8 mouse cellular contexts compared by ENCODE assay signal in the genomic region with DNA sequence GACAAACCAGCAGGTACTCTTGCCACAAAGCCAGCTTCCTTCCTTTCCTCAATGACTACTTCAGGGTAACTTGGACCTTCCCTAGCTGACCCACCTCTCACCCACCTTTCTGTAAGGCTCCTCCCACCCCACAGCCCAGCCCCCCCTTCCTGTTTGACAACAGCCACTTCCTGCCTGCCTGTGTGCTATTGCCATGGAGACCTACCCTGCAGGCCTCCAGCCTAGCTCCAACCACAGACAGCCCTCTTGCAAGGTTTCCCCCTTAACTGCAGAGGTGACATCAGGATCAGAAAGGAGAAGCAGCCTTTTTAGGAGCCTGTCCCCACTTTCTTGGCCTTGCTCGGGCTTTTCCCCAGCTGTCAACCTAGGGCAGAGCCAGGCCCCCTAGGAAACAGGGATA. TPM values are rescaled to one million over a fixed set of nuclear protein-coding genes. Genes with fewer than 3 reads are reported as not detected.
A peak's percentile ranks its signal among the peaks of the same experiment; 100 is the strongest.
DNase-seq lines count a peak whose midpoint lies in the region; ATAC-seq lines count a peak whose summit lies in the region.

No protein-coding gene starts in this region.

- 63% methylated on average over 1 of the region's 1 CpGs for WGBS in embryonic facial prominence, embryonic 14.5 days
- WGBS in midbrain, embryonic 13.5 days, result 91% methylated on average over 1 of the region's 1 CpGs

- 0 out of 2 replicates have a peak, but pooled peaks have one; percentile 50 for ATAC-seq in embryonic facial prominence, embryonic 14.5 days (ENCODE audit: low read depth)
- no peak for ATAC-seq in midbrain, embryonic 13.5 days

- H3K4me2 ChIP-seq in embryonic facial prominence, embryonic 14.5 days (ENCODE audit: low read depth, low read length), result no peak overlapping the region
- H3K4me2 ChIP-seq in midbrain, embryonic 13.5 days (replicated peaks), result no peak overlapping the region

- H3K36me3 ChIP-seq in embryonic facial prominence, embryonic 14.5 days (ENCODE audit: control insufficient read depth, insufficient read depth, low read length), result peaks cover 93% of the 10 kb centered on the region
- peaks cover 89% of the 10 kb centered on the region for H3K36me3 ChIP-seq in midbrain, embryonic 13.5 days

- no peaks in the 10 kb centered on the region for H3K4me1 ChIP-seq in embryonic facial prominence, embryonic 14.5 days (ENCODE audit: control insufficient read depth, insufficient read depth, low read length)
- H3K4me1 ChIP-seq in midbrain, embryonic 13.5 days (replicated peaks), result peaks cover 26% of the 10 kb centered on the region

- no peak overlapping the region for H3K27ac ChIP-seq in embryonic facial prominence, embryonic 14.5 days (replicated peaks; ENCODE audit: low read depth, low read length)
- no peak overlapping the region for H3K27ac ChIP-seq in midbrain, embryonic 13.5 days

- H3K9ac ChIP-seq in embryonic facial prominence, embryonic 14.5 days (ENCODE audit: low read depth, low read length), result no peak overlapping the region
- no peak overlapping the region for H3K9ac ChIP-seq in midbrain, embryonic 13.5 days (replicated peaks)

- H3K9me3 ChIP-seq in embryonic facial prominence, embryonic 14.5 days (ENCODE audit: control insufficient read depth, low read length), result no peaks in the 10 kb centered on the region
- no peaks in the 10 kb centered on the region for H3K9me3 ChIP-seq in midbrain, embryonic 13.5 days

- peak; percentile 38 to 52 for DNase-seq in kidney, postnatal 4 days
- no peak for DNase-seq in kidney, postnatal 36 days
- DNase-seq in embryonic facial prominence, embryonic 14.5 days (ENCODE audit: low spot score), result no peak
- peak; percentile 60 to 63 for DNase-seq in lung, postnatal 4 days
- DNase-seq in thymus, postnatal 14 days, result peak; percentile 84
- no peak for DNase-seq in left cerebral cortex, adult 18-20 months (ENCODE audit: low spot score in 2 of 2)
- DNase-seq in layer of hippocampus, postnatal 36 days, result no peak

- no peak overlapping the region for H3K4me3 ChIP-seq in embryonic facial prominence, embryonic 14.5 days (ENCODE audit: low read depth, low read length)
- H3K4me3 ChIP-seq in midbrain, embryonic 13.5 days (replicated peaks), result no peak overlapping the region

- no peaks in the 10 kb centered on the region for H3K27me3 ChIP-seq in embryonic facial prominence, embryonic 14.5 days (replicated peaks; ENCODE audit: control insufficient read depth, insufficient read depth, low read length)
- no peaks in the 10 kb centered on the region for H3K27me3 ChIP-seq in midbrain, embryonic 13.5 days

RNA-seq across cellular contexts. Expression of gene Camk2g, which starts 8.7 kb away (rescaled TPM):
- polyA plus RNA-seq in embryonic facial prominence, embryonic 14.5 days (2014; fragmentation: Nextera tagmentation; extraction: Ambion mirVana), result 54.6 and 67.7 TPM in 2 replicates
- 84.2 and 86.8 TPM in 2 replicates for polyA plus RNA-seq in midbrain, embryonic 13.5 days (2015; fragmentation: Nextera tagmentation; extraction: Ambion mirVana)
- total RNA-seq in left cerebral cortex, adult 18-20 months (2021), result 100 to 1,000 TPM; 315 to 361 TPM
- 100 to 1,000 TPM; 187 to 199 TPM for total RNA-seq in layer of hippocampus, postnatal 36 days (2021)

RNA-seq across cellular contexts. Expression of gene Ndst2, which starts 50.9 kb away (rescaled TPM):
- polyA plus RNA-seq in embryonic facial prominence, embryonic 14.5 days (2014; fragmentation: Nextera tagmentation; extraction: Ambion mirVana), result 32.1 and 33.7 TPM in 2 replicates
- 16.8 and 19.7 TPM in 2 replicates for polyA plus RNA-seq in midbrain, embryonic 13.5 days (2015; fragmentation: Nextera tagmentation; extraction: Ambion mirVana)
- total RNA-seq in left cerebral cortex, adult 18-20 months (2021), result 10 to 100 TPM; 16.4 to 16.8 TPM
- total RNA-seq in layer of hippocampus, postnatal 36 days (2021), result 10 to 100 TPM; 16.5 to 16.9 TPM

RNA-seq across cellular contexts. Expression of gene Plau, which starts 51.2 kb away (rescaled TPM):
- polyA plus RNA-seq in embryonic facial prominence, embryonic 14.5 days (2014; fragmentation: Nextera tagmentation; extraction: Ambion mirVana), result 2.5 and 2.8 TPM in 2 replicates
- 0.19 and 0.34 TPM in 2 replicates for polyA plus RNA-seq in midbrain, embryonic 13.5 days (2015; fragmentation: Nextera tagmentation; extraction: Ambion mirVana)
- 1 to 10 TPM; 7.7 to 8.2 TPM for total RNA-seq in left cerebral cortex, adult 18-20 months (2021)
- 1 to 10 TPM; 4.2 to 4.3 TPM for total RNA-seq in layer of hippocampus, postnatal 36 days (2021)

Comparison
In these comparisons a context has a peak if more than half of its experiments do, and no peak if none do; other contexts are left out.
1. DNase-seq: peak in kidney, postnatal 4 days (2 of 2), lung, postnatal 4 days (2 of 2) and thymus, postnatal 14 days (single experiment); none in kidney, postnatal 36 days (0 of 2), embryonic facial prominence, embryonic 14.5 days (single experiment), left cerebral cortex, adult 18-20 months (0 of 2) and layer of hippocampus, postnatal 36 days (0 of 2).